ENCODE assay signal across 16 mouse cellular contexts in genomic region chr15:102049871-102050270, GRCm38 (mm10). TPM values are rescaled to one million over a fixed set of nuclear protein-coding genes. Genes with fewer than 3 reads are reported as not detected.
"Had no signal": no experiment of that assay in that cellular context is flagged by ENCODE, and none has a peak within 500 bp of the region (broad histone marks: within the 10 kb centered on the region; RNA-seq: fewer than 3 reads in every experiment).

No protein-coding gene starts in this region.

- DNase-seq: retina, postnatal 1 day; right cerebral cortex, adult 18-20 months; right cerebral cortex, postnatal 14 days; right cerebral cortex, postnatal 25 days; right cerebral cortex, postnatal 4 days; spleen, adult 18-20 months; thymus, adult 18-20 months; thymus, adult 2 months; thymus, postnatal 14 days; thymus, postnatal 25 days; thymus, postnatal 36 days; thymus, postnatal 4 days had no signal

- H3K4me3 ChIP-seq: neural tube, embryonic 15.5 days; stomach, embryonic 15.5 days had no signal

- H3K27ac ChIP-seq: neural tube, embryonic 15.5 days; stomach, embryonic 15.5 days; stomach, postnatal 0 days had no signal

- H3K4me1 ChIP-seq: stomach, embryonic 15.5 days had no signal

- H3K4me2 ChIP-seq: neural tube, embryonic 15.5 days; stomach, embryonic 15.5 days had no signal

- H3K36me3 ChIP-seq: neural tube, embryonic 15.5 days; stomach, embryonic 15.5 days had no signal

- H3K9ac ChIP-seq: neural tube, embryonic 15.5 days; stomach, embryonic 15.5 days had no signal

- H3K27me3 ChIP-seq: neural tube, embryonic 15.5 days; stomach, embryonic 15.5 days had no signal

- H3K9me3 ChIP-seq: neural tube, embryonic 15.5 days; stomach, embryonic 15.5 days had no signal

RNA-seq across cellular contexts. Expression of gene Krt8, which starts 45.6 kb away (rescaled TPM):
- total RNA-seq: neutrophil, adult 5-6 weeks had no signal
